Mouse (Mus musculus): Measurements from ENCODE around the gene Krt76.

Gene Krt76

GRCm38 (mm10) chr15:101860421-101861130, 32.1 kb downstream of the Krt76 start:
- DNase-seq (ENCODE audit: low spot score in 2 of 2), result no peak

- peak in 1 of 2 experiments; percentile 31 for DNase-seq (ENCODE audit: low spot score in 2 of 2)
Measured at GRCm38 (mm10) chr15:101859735-101860170, 33.0 kb downstream of the Krt76 start.

GRCm38 (mm10) chr15:101858673-101859425, 33.9 kb downstream of the Krt76 start:
- DNase-seq (ENCODE audit: low spot score in 2 of 2), result no peak

GRCm38 (mm10) chr15:101856696-101857095, 36.0 kb downstream of the Krt76 start:
- DNase-seq (ENCODE audit: low spot score in 2 of 2), result no peak

GRCm38 (mm10) chr15:101855732-101856131, 37.0 kb downstream of the Krt76 start:
- no peak for DNase-seq (ENCODE audit: low spot score in 2 of 2)

- DNase-seq (ENCODE audit: low spot score in 2 of 2), result no peak
Measured at GRCm38 (mm10) chr15:101854294-101854693, 38.4 kb downstream of the Krt76 start.

- DNase-seq (ENCODE audit: low spot score in 2 of 2), result no peak
Measured at GRCm38 (mm10) chr15:101852571-101852970, 40.1 kb downstream of the Krt76 start.

GRCm38 (mm10) chr15:101850694-101851093, 42.0 kb downstream of the Krt76 start, which contains the start of gene Krt1:
TSS of gene Krt1 (minus strand) at chr15:101850794.
- DNase-seq (ENCODE audit: low spot score in 2 of 2), result no peak

GRCm38 (mm10) chr15:101845971-101846403, 46.7 kb downstream of the Krt76 start:
- DNase-seq (ENCODE audit: low spot score in 2 of 2), result peak in 1 of 2 experiments; percentile 32

GRCm38 (mm10) chr15:101843192-101843591, 49.5 kb downstream of the Krt76 start:
- no peak for DNase-seq (ENCODE audit: low spot score in 2 of 2)

- no peak for DNase-seq (ENCODE audit: low spot score in 2 of 2)
Measured at GRCm38 (mm10) chr15:101834784-101835328, 57.9 kb downstream of the Krt76 start.

Measured in spleen, postnatal 10 days (tissue).